Mouse (Mus musculus) limb, embryonic 14.5 days (tissue): ENCODE results near the gene Nxpe2. TPM values are rescaled to one million over a fixed set of nuclear protein-coding genes. Genes with fewer than 3 reads are reported as not detected.

ENCODE experiments used
- ATAC-seq: fragments of 200-750 bp; cut with Nextera tagmentation; 2 replicates; pipeline ENCODE4 v1.8.0; 2017; ENCODE audit warnings: low read depth, moderate number of reproducible peaks, moderate TSS enrichment; ENCODE audit not compliant: low FRiP score
- DNase-seq: peaks from one replicate; pipeline ENCODE4 v3.0.0-alpha.2; 2015; ENCODE audit warnings: low spot score
- H3K27ac ChIP-seq: fragments of 300-500 bp; sonication (generic); replicated peaks from 2 replicates; pipeline ENCODE4 v1.5.1; 2014; ENCODE audit warnings: low read depth, mild to moderate bottlenecking, low read length, moderate library complexity, mixed read lengths
- H3K27me3 ChIP-seq: fragments of 300-500 bp; sonication (generic); 2 replicates; pipeline ENCODE4 v1.6.1; 2014; ENCODE audit warnings: low read length, mixed read lengths; ENCODE audit not compliant: control insufficient read depth, insufficient read depth
- H3K36me3 ChIP-seq: fragments of 300-500 bp; sonication (generic); 2 replicates; pipeline ENCODE4 v1.6.1; 2014; ENCODE audit warnings: mild to moderate bottlenecking, low read length, moderate library complexity, mixed read lengths; ENCODE audit not compliant: control insufficient read depth, insufficient read depth
- H3K4me1 ChIP-seq: fragments of 300-500 bp; sonication (generic); 2 replicates; pipeline ENCODE4 v1.6.1; 2014; ENCODE audit warnings: antibody characterized with exemption, low read length, mixed read lengths; ENCODE audit not compliant: control insufficient read depth, insufficient read depth
- H3K4me2 ChIP-seq: fragments of 300-500 bp; sonication (generic); replicated peaks from 2 replicates; pipeline ENCODE4 v1.6.1; 2014; ENCODE audit warnings: low read depth, mild to moderate bottlenecking, low read length, moderate library complexity; ENCODE audit not compliant: severe bottlenecking
- H3K4me3 ChIP-seq: fragments of 300-500 bp; sonication (generic); replicated peaks from 2 replicates; pipeline ENCODE4 v1.5.1; 2014; ENCODE audit warnings: low read length
- H3K9ac ChIP-seq: fragments of 300-500 bp; sonication (generic); 2 replicates; pipeline ENCODE4 v1.6.1; 2014; ENCODE audit warnings: mild to moderate bottlenecking, low read depth, low read length, moderate library complexity; ENCODE audit not compliant: severe bottlenecking
- H3K9me3 ChIP-seq: fragments of 300-500 bp; sonication (generic); 2 replicates; pipeline ENCODE4 v1.6.1; 2016; ENCODE audit warnings: low read length; ENCODE audit not compliant: control insufficient read depth
- POLR2A ChIP-seq: fragments of 200-500 bp; IDR thresholded peaks from 2 replicates; pipeline ENCODE4 v1.8.0; 2012; ENCODE audit warnings: inconsistent platforms, mild to moderate bottlenecking, moderate library complexity, borderline replicate concordance; ENCODE audit not compliant: insufficient read depth, insufficient read length; ENCODE audit errors: extremely low read depth
- WGBS: fragments of 180-500 bp; shearing (Covaris S2); extraction: QIAGEN DNeasy Blood & Tissue Kit; methylation state at CpG from one replicate; pipeline ENCODE4 v1.1.7; 2014; 5-methylcytosine and 5-hydroxymethylcytosine counted together
- polyA plus RNA-seq, 2 experiments: library from polyadenylated mRNA; depleted of rRNA in 1 of 2; stranded (reverse) in 1 of 2; unstranded in 1 of 2; fragments of >200 nt; fragmentation: Nextera tagmentation in 1 of 2; extraction: Ambion mirVana in 1 of 2; gene quantifications; 2 replicates each; pipeline versions ENCODE4 v1.2.1 to v1.2.3; 2012 to 2014

The Nxpe2 gene
- polyA plus RNA-seq, 2 experiments: 1.4 to 2.0 TPM

DNA sequence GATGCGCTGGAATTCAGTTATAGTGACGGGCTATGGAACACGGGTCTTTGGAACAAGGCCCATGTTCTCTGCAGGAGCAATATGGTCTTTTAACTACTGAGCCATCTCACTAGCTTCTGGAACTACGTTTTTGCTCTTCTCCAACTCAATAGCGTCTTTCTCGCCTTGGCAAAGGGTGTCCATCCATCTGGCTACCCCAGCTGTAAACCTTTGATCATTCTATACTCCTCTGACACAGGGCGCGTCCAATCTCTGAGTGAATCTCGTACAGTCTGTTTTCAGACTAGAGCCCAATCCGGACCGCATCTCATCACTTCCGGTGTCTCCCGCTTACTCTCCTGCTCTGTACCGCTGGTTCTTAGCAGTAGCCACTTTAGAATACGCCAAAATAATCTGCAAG is 76.4 kb downstream of the Nxpe2 start:
- Histone ChIP-seq H3K4me1 (no peaks in the 10 kb centered on the region; the same call in 1 of the 2 replicates), H3K4me3 (no peak overlapping the region), H3K9me3 (no peaks in the 10 kb centered on the region), H3K36me3 (no peaks in the 10 kb centered on the region), H3K9ac (no peak overlapping the region), H3K4me2 (no peak overlapping the region), H3K27ac (no peak overlapping the region), H3K27me3 (no peaks in the 10 kb centered on the region)
- TF ChIP-seq POLR2A: no peak
- 91% methylated on average over 15 of the region's 15 CpGs for WGBS
- DNase-seq (no peak), ATAC-seq (no peak)

Other genes starting within 250 kb of the Nxpe2 start
- gene Nxpe4, start 191.4 kb downstream of the Nxpe2 start, polyA plus RNA-seq (2012; rRNA removed): 6.3 and 6.5 TPM in 2 replicates
- gene Nxpe4, start 191.4 kb downstream of the Nxpe2 start, polyA plus RNA-seq (2014; fragmentation: Nextera tagmentation; extraction: Ambion mirVana): 8.2 and 9.4 TPM in 2 replicates
- 105 and 119 TPM in 2 replicates for gene Rexo2, start 127.2 kb upstream of the Nxpe2 start, polyA plus RNA-seq (2012; rRNA removed)
- 101 and 111 TPM in 2 replicates for gene Rexo2, start 127.2 kb upstream of the Nxpe2 start, polyA plus RNA-seq (2014; fragmentation: Nextera tagmentation; extraction: Ambion mirVana)
- gene Rbm7, start 141.8 kb upstream of the Nxpe2 start, polyA plus RNA-seq (2012; rRNA removed): 51.5 and 54.7 TPM in 2 replicates
- gene Rbm7, start 141.8 kb upstream of the Nxpe2 start, polyA plus RNA-seq (2014; fragmentation: Nextera tagmentation; extraction: Ambion mirVana): 115 and 122 TPM in 2 replicates
- 21.6 and 34.3 TPM in 2 replicates for gene Gm5617, start 142.0 kb upstream of the Nxpe2 start, polyA plus RNA-seq (2012; rRNA removed)
- 39.5 and 39.8 TPM in 2 replicates for gene Gm5617, start 142.0 kb upstream of the Nxpe2 start, polyA plus RNA-seq (2014; fragmentation: Nextera tagmentation; extraction: Ambion mirVana)